Mouse (Mus musculus): ENCODE results near the gene Tcam1. TPM values are rescaled to one million over a fixed set of nuclear protein-coding genes. Genes with fewer than 3 reads are reported as not detected.

Tcam1 gene
- total and polyA plus RNA-seq, 3 experiments, result 0.10 TPM; not detected in 2

DNA sequence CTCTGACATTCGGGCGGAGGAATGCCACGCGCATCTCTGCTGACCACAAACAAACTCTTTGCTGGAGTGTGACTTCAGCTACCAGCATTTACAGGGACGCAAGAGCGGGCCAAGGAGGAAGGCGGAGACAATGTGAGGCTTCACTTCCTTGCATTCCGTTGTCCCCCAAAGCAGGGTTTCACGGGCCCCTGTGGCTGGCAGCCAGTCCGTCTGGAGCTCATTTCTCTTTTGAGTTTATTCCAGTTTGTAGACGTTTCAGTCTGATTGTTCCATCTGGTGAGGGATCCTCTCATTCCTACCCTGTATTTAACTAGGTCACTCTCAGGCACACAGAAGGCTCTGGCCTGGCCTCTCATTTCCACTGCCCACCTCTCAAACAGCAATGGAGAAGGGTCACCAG lies 10.5 kb downstream of the Tcam1 start:
- no peak overlapping the region for H3K9ac ChIP-seq (ENCODE audit: low read depth, low read length)
- intact Hi-C loops (cut with DNase I), result no loop called here
- H3K79me2 ChIP-seq (replicated peaks; ENCODE audit: control insufficient read depth, insufficient read depth, low read length), result no peaks in the 10 kb centered on the region
- WGBS, result 56% methylated on average over 11 of the region's 11 CpGs
- no peak for DNase-seq
- TF ChIP-seq EP300 (IDR thresholded peaks at IDR 0.05; ENCODE audit: insufficient read depth, low read depth, low read length) (no peak), CTCF (IDR thresholded peaks at IDR 0.05) (no peak), POLR2A (IDR thresholded peaks at IDR 0.05; ENCODE audit: insufficient read depth, low read depth, low read length) (no peak)
- no peaks in the 10 kb centered on the region for H3K4me1 ChIP-seq (ENCODE audit: control insufficient read depth, insufficient read depth, low read length)
- no peaks in the 10 kb centered on the region for H3K36me3 ChIP-seq (ENCODE audit: control insufficient read depth, insufficient read depth, low read length)
- H3K4me3 ChIP-seq, result no peak overlapping the region
- H3K27me3 ChIP-seq (ENCODE audit: control insufficient read depth, insufficient read depth, low read length), result no peaks in the 10 kb centered on the region
- no peak overlapping the region for H3K27ac ChIP-seq

DNA sequence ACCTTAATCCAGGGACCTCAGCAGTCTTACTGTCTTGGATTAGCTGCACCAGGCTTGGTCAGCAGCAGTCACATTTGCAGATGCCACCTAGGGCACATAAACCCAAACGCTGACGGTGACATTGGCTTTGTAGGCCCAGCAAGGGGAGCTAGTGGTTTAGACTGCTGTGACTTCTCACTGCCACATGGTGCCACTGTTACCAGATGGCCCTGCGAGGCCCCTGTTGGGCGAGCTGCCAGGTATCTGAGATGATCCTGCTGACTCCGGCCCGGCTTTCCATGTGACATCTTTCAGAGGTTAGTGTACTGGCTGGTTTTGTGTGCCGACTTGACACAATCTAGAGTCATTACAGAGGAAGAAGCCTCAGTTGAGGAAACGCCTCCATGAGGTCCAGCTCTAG lies 12.9 kb downstream of the Tcam1 start:
- H3K79me2 ChIP-seq (replicated peaks; ENCODE audit: control insufficient read depth, insufficient read depth, low read length), result no peaks in the 10 kb centered on the region
- H3K4me1 ChIP-seq (ENCODE audit: control insufficient read depth, insufficient read depth, low read length), result no peaks in the 10 kb centered on the region
- no peak overlapping the region for H3K4me3 ChIP-seq
- no peaks in the 10 kb centered on the region for H3K36me3 ChIP-seq (ENCODE audit: control insufficient read depth, insufficient read depth, low read length)
- DNase-seq, result peak; percentile 53 to 66
- intact Hi-C loops (cut with DNase I), result no loop called here
- H3K9ac ChIP-seq (ENCODE audit: low read depth, low read length), result no peak overlapping the region
- 23% methylated on average over 8 of the region's 8 CpGs for WGBS
- no peaks in the 10 kb centered on the region for H3K27me3 ChIP-seq (ENCODE audit: control insufficient read depth, insufficient read depth, low read length)
- TF ChIP-seq EP300 (IDR thresholded peaks at IDR 0.05; ENCODE audit: insufficient read depth, low read depth, low read length) (0 out of 2 replicates have a peak, but pooled peaks have one; percentile 35), POLR2A (IDR thresholded peaks at IDR 0.05; ENCODE audit: insufficient read depth, low read depth, low read length) (no peak), CTCF (IDR thresholded peaks at IDR 0.05) (peak; percentile 63)
- no peak overlapping the region for H3K27ac ChIP-seq

DNA sequence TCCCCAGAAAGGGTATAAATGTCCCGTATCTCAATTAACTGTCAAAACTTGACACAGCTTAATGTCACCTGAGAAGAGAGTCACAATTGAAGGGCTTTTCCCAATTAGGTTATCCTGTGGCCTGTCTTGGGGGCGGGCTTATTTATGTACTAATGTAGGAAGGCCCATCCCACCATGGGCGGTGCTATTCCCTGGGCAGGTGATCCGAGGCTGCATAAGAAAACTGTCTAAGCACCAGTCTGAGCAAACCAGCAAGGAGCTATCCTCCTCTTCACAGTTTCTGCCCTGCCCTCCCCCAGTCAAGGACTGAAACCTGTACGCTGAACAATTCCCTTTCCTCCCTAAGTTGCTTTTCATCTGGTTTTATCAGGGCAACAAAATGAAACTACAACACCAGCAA lies 13.9 kb downstream of the Tcam1 start:
- intact Hi-C loops (cut with DNase I), result no loop called here
- TF ChIP-seq CTCF (IDR thresholded peaks at IDR 0.05), result no peak
- no peak for TF ChIP-seq POLR2A (IDR thresholded peaks at IDR 0.05; ENCODE audit: insufficient read depth, low read depth, low read length)
- WGBS, result 91% methylated on average over 5 of the region's 5 CpGs

DNA sequence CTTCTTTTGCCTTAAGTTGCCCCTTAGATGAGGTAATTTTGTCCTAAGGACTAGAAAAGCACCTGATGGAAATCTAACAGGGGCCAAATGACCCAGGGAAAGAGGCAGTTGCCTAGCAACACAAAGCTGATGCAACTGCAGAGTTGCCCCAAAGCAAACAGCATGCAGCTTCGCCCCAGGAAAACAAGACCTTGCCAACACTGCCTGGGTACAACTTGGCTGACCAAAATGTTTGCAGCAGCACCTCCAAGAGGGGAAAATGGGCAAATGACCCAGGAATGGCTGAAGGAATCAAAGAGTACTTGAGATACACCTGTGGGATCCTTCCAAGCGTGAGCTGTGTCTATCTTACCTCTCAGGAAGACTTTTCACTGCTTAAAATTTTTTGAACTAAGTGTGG lies 15.4 kb downstream of the Tcam1 start:
- Histone ChIP-seq H3K79me2 (replicated peaks; ENCODE audit: control insufficient read depth, insufficient read depth, low read length) (no peaks in the 10 kb centered on the region), H3K27ac (no peak overlapping the region), H3K36me3 (ENCODE audit: control insufficient read depth, insufficient read depth, low read length) (no peaks in the 10 kb centered on the region), H3K9ac (ENCODE audit: low read depth, low read length) (no peak overlapping the region), H3K27me3 (ENCODE audit: control insufficient read depth, insufficient read depth, low read length) (no peaks in the 10 kb centered on the region), H3K4me1 (ENCODE audit: control insufficient read depth, insufficient read depth, low read length) (no peaks in the 10 kb centered on the region), H3K4me3 (no peak overlapping the region)
- 87% methylated on average over 2 of the region's 2 CpGs for WGBS
- DNase-seq, result no peak
- intact Hi-C loops (cut with DNase I), result no loop called here
- no peak for TF ChIP-seq POLR2A (IDR thresholded peaks at IDR 0.05; ENCODE audit: insufficient read depth, low read depth, low read length)
- TF ChIP-seq CTCF (IDR thresholded peaks at IDR 0.05), result no peak
- no peak for TF ChIP-seq EP300 (IDR thresholded peaks at IDR 0.05; ENCODE audit: insufficient read depth, low read depth, low read length)

More for the DNA sequence above, 13.9 kb downstream of the Tcam1 start:
- Histone ChIP-seq H3K79me2 (replicated peaks; ENCODE audit: control insufficient read depth, insufficient read depth, low read length) (no peaks in the 10 kb centered on the region), H3K27ac (no peak overlapping the region), H3K4me1 (ENCODE audit: control insufficient read depth, insufficient read depth, low read length) (no peaks in the 10 kb centered on the region), H3K9ac (ENCODE audit: low read depth, low read length) (no peak overlapping the region), H3K27me3 (ENCODE audit: control insufficient read depth, insufficient read depth, low read length) (no peaks in the 10 kb centered on the region), H3K36me3 (ENCODE audit: control insufficient read depth, insufficient read depth, low read length) (no peaks in the 10 kb centered on the region), H3K4me3 (no peak overlapping the region)
- no peak for DNase-seq

DNA sequence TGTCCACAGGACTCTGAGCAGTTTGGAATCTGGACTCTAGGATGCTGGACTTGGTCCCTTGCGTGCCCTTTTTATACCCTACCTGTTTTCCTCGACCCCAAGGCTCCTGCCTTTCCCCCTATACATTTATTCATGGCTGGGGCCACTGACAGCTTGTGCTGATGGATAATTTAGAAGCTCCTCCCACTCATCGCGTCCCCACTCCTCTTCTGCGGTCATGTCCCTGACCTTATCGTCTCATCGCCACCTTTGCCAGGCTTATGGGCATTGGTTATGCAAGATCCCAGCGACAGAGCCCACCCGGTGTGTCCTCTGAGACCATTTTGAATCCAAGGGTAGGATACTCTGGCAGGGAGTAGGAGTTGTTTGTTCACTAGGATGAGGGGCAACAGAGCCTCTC lies 25.3 kb downstream of the Tcam1 start, which contains the start of gene Gh:
Gene Gh, minus strand, starts transcription at position 101 of the 400 bp plus-strand sequence.
- no peak within 1 kb of the TSS for H3K4me3 ChIP-seq
- TF ChIP-seq POLR2A (IDR thresholded peaks at IDR 0.05; ENCODE audit: insufficient read depth, low read depth, low read length) (no peak), CTCF (IDR thresholded peaks at IDR 0.05) (no peak), EP300 (IDR thresholded peaks at IDR 0.05; ENCODE audit: insufficient read depth, low read depth, low read length) (no peak)
- no peak for DNase-seq
- 75% methylated on average over 9 of the region's 9 CpGs for WGBS
- H3K27ac ChIP-seq, result no peak within 1 kb of the TSS
- no peak within 1 kb of the TSS for H3K9ac ChIP-seq (ENCODE audit: low read depth, low read length)
- intact Hi-C loops (cut with DNase I), result loop anchor here (2.0 kb wide), 2 partner anchors 65 to 91 kb away; no protein-coding TSS in a partner anchor
- no peaks in the 10 kb centered on the region for H3K4me1 ChIP-seq (ENCODE audit: control insufficient read depth, insufficient read depth, low read length)
- H3K79me2 ChIP-seq (replicated peaks; ENCODE audit: control insufficient read depth, insufficient read depth, low read length), result no peaks in the 10 kb centered on the region
- H3K36me3 ChIP-seq (ENCODE audit: control insufficient read depth, insufficient read depth, low read length), result no peaks in the 10 kb centered on the region
- no peaks in the 10 kb centered on the region for H3K27me3 ChIP-seq (ENCODE audit: control insufficient read depth, insufficient read depth, low read length)

DNA sequence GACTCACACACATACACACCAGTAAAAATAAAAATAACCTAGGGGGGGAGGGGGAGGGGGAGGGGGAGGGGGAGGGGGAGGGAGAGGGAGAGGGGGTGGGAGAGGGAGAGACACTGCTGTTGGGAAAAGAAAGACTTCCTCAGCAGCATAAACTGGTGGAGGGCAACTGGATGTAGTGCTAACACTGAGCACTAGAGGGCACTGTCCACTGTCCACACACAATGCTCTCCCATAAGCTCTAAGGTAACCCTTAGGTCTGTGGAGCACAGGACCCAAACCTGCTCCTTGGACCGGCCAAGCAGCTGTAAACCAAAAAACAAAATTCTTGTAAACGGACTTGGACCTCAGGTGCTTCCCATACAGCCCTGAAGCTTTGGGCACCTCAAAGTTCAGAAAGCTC lies 26.2 kb downstream of the Tcam1 start:
- H3K9ac ChIP-seq (ENCODE audit: low read depth, low read length), result no peak overlapping the region
- no peak overlapping the region for H3K4me3 ChIP-seq
- 3% methylated on average over 2 of the region's 2 CpGs for WGBS
- no peaks in the 10 kb centered on the region for H3K4me1 ChIP-seq (ENCODE audit: control insufficient read depth, insufficient read depth, low read length)
- H3K27me3 ChIP-seq (ENCODE audit: control insufficient read depth, insufficient read depth, low read length), result no peaks in the 10 kb centered on the region
- no peaks in the 10 kb centered on the region for H3K36me3 ChIP-seq (ENCODE audit: control insufficient read depth, insufficient read depth, low read length)
- no peak overlapping the region for H3K27ac ChIP-seq
- TF ChIP-seq POLR2A (IDR thresholded peaks at IDR 0.05; ENCODE audit: insufficient read depth, low read depth, low read length), result no peak
- peak; percentile 89 for TF ChIP-seq EP300 (IDR thresholded peaks at IDR 0.05; ENCODE audit: insufficient read depth, low read depth, low read length)
- peak; percentile 85 for TF ChIP-seq CTCF (IDR thresholded peaks at IDR 0.05)
- no peaks in the 10 kb centered on the region for H3K79me2 ChIP-seq (replicated peaks; ENCODE audit: control insufficient read depth, insufficient read depth, low read length)
- DNase-seq, result peak; percentile 51 to 76
- intact Hi-C loops (cut with DNase I), result loop anchor here (2.0 kb wide), 2 partner anchors 64 to 90 kb away; no protein-coding TSS in a partner anchor
